ENCODE assay signal across 8 mouse cellular contexts in genomic region chr13:62652681-62653368, GRCm38 (mm10). TPM values are rescaled to one million over a fixed set of nuclear protein-coding genes. Genes with fewer than 3 reads are reported as not detected.
DNase-seq lines count a peak whose midpoint lies in the region; ATAC-seq lines count a peak whose summit lies in the region.
"Not testable (repeated sequence)": the region's sequence is repeated elsewhere in the genome, so short reads cannot be mapped to it uniquely, and the experiment has no call there.

No protein-coding gene starts in this region.

- peak overlapping the region; percentile 57 for H3K9ac ChIP-seq in hindbrain, embryonic 15.5 days

- peak overlapping the region; percentile 56 for H3K4me3 ChIP-seq in hindbrain, embryonic 15.5 days

- peaks cover 14% of the 10 kb centered on the region; the same call in 1 of the 2 replicates for H3K9me3 ChIP-seq in hindbrain, embryonic 15.5 days

- WGBS in hindbrain, embryonic 15.5 days: 4% methylated on average over 16 of the region's 16 CpGs

- H3K36me3 ChIP-seq in hindbrain, embryonic 15.5 days: not testable (repeated sequence)

- peak; percentile 92 for DNase-seq in R1 (ENCODE audit: low read depth, low spot score)
- peak; percentile 64 to 77 for DNase-seq in cerebellum, postnatal 14 days
- peak; percentile 59 to 75 for DNase-seq in frontal cortex, postnatal 36 days (ENCODE audit: low spot score in 2 of 2)
- DNase-seq in layer of hippocampus, postnatal 36 days: peak; percentile 50
- DNase-seq in lung, postnatal 25 days (ENCODE audit: low spot score): peak; percentile 90
- peak; percentile 59 for DNase-seq in retina, adult 2 months (ENCODE audit: low read depth, low spot score)
- peak; percentile 57 to 70 for DNase-seq in thymus, postnatal 36 days

- peak overlapping the region; percentile 71 for H3K27ac ChIP-seq in hindbrain, embryonic 15.5 days (replicated peaks)

- H3K4me2 ChIP-seq in hindbrain, embryonic 15.5 days: peak overlapping the region; percentile 59

- ATAC-seq in hindbrain, embryonic 15.5 days (ENCODE audit: low FRiP score, low read depth): peak; percentile 100

- not testable (repeated sequence) for H3K27me3 ChIP-seq in hindbrain, embryonic 15.5 days

- not testable (repeated sequence) for H3K4me1 ChIP-seq in hindbrain, embryonic 15.5 days (replicated peaks)

RNA-seq across cellular contexts. Expression of gene 6720489N17Rik, which starts 28.8 kb away (rescaled TPM):
- 6.9 and 7.5 TPM in 2 replicates for polyA plus RNA-seq in hindbrain, embryonic 15.5 days (2015; fragmentation: Nextera tagmentation; extraction: Ambion mirVana)
- total RNA-seq in layer of hippocampus, postnatal 36 days (2021): 1 to 10 TPM; 2.8 to 4.6 TPM

Comparison
In these comparisons a context has a peak if more than half of its experiments do, and no peak if none do; other contexts are left out.
1. Peak in every context shown above with its lines: DNase-seq, ATAC-seq, H3K4me3 ChIP-seq and H3K27ac ChIP-seq.